Mouse (Mus musculus): ENCODE measurements around the gene Scap. TPM values are rescaled to one million over a fixed set of nuclear protein-coding genes. Genes with fewer than 3 reads are reported as not detected.
"Not testable (repeated sequence)": the region's sequence is repeated elsewhere in the genome, so short reads cannot be mapped to it uniquely, and the experiment has no call there.

Gene Scap
- total RNA-seq, 2 experiments from 2014 or later: 97.0 to 107 TPM

GRCm38 (mm10) chr9:110314706-110315105, 18.4 kb upstream of the Scap start:
- intact Hi-C loops (cut with DNase I): no loop called here
- H3K27ac ChIP-seq: no peak overlapping the region
- H3K4me3 ChIP-seq: no peak overlapping the region
- TF ChIP-seq CTCF (IDR thresholded peaks at IDR 0.05): no peak
- no peak for DNase-seq (ENCODE audit: extremely low spot score in 1 of 2, low spot score in 2 of 2)

- DNase-seq (ENCODE audit: extremely low spot score in 1 of 2, low spot score in 2 of 2): no peak
- intact Hi-C loops (cut with DNase I): no loop called here
- Histone ChIP-seq H3K27ac (no peak overlapping the region), H3K4me3 (no peak overlapping the region)
- no peak for TF ChIP-seq CTCF (IDR thresholded peaks at IDR 0.05)
Measured at GRCm38 (mm10) chr9:110315410-110315809, 17.7 kb upstream of the Scap start.

GRCm38 (mm10) chr9:110315904-110316303, 17.2 kb upstream of the Scap start:
- intact Hi-C loops (cut with DNase I): no loop called here
- Histone ChIP-seq H3K27ac (no peak overlapping the region), H3K4me3 (no peak overlapping the region)
- no peak for DNase-seq (ENCODE audit: extremely low spot score in 1 of 2, low spot score in 2 of 2)
- no peak for TF ChIP-seq CTCF (IDR thresholded peaks at IDR 0.05)

GRCm38 (mm10) chr9:110316503-110316902, 16.6 kb upstream of the Scap start:
- DNase-seq (ENCODE audit: extremely low spot score in 1 of 2, low spot score in 2 of 2): no peak
- Histone ChIP-seq H3K27ac (no peak overlapping the region), H3K4me3 (no peak overlapping the region)
- no peak for TF ChIP-seq CTCF (IDR thresholded peaks at IDR 0.05)
- intact Hi-C loops (cut with DNase I): no loop called here

DNA sequence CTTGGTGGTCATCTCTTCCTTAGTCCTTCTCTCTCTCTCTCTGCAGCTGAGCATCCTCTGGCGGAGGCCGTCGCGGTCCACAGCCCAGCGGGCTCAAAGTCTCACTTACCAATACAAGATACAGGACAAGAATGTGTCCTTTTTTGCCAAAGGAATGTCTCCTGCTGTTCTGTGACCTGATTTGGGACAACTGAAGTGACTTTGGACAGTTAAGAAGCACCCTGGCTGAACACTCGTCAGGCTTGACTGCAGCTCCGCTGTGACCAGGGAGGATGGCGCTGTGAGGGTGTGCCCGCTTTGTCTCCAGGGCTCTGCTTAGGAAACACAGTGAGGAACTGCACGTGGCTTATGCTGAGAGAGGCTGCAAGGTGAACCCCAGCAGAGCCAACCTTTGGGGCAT, 12.3 kb upstream of the Scap start:
- DNase-seq (ENCODE audit: extremely low spot score in 1 of 2, low spot score in 2 of 2): no peak
- intact Hi-C loops (cut with DNase I): no loop called here
- H3K4me3 ChIP-seq: no peak overlapping the region
- no peak for TF ChIP-seq CTCF (IDR thresholded peaks at IDR 0.05)
- H3K27ac ChIP-seq: no peak overlapping the region

- H3K4me3 ChIP-seq: no peak overlapping the region
- DNase-seq (ENCODE audit: extremely low spot score in 1 of 2, low spot score in 2 of 2): no peak
- no peak overlapping the region for H3K27ac ChIP-seq
- intact Hi-C loops (cut with DNase I): no loop called here
- no peak for TF ChIP-seq CTCF (IDR thresholded peaks at IDR 0.05)
Measured at GRCm38 (mm10) chr9:110322972-110323371, 10.1 kb upstream of the Scap start.

GRCm38 (mm10) chr9:110324181-110324580, 8.9 kb upstream of the Scap start:
- DNase-seq (ENCODE audit: extremely low spot score in 1 of 2, low spot score in 2 of 2): no peak
- Histone ChIP-seq H3K27ac (no peak overlapping the region), H3K4me3 (no peak overlapping the region)
- intact Hi-C loops (cut with DNase I): no loop called here
- no peak for TF ChIP-seq CTCF (IDR thresholded peaks at IDR 0.05)

- H3K4me3 ChIP-seq: no peak overlapping the region
- no peak for DNase-seq (ENCODE audit: extremely low spot score in 1 of 2, low spot score in 2 of 2)
- intact Hi-C loops (cut with DNase I): no loop called here
- no peak for TF ChIP-seq CTCF (IDR thresholded peaks at IDR 0.05)
- H3K27ac ChIP-seq: no peak overlapping the region
Measured at GRCm38 (mm10) chr9:110328178-110328577, 4.9 kb upstream of the Scap start.

DNA sequence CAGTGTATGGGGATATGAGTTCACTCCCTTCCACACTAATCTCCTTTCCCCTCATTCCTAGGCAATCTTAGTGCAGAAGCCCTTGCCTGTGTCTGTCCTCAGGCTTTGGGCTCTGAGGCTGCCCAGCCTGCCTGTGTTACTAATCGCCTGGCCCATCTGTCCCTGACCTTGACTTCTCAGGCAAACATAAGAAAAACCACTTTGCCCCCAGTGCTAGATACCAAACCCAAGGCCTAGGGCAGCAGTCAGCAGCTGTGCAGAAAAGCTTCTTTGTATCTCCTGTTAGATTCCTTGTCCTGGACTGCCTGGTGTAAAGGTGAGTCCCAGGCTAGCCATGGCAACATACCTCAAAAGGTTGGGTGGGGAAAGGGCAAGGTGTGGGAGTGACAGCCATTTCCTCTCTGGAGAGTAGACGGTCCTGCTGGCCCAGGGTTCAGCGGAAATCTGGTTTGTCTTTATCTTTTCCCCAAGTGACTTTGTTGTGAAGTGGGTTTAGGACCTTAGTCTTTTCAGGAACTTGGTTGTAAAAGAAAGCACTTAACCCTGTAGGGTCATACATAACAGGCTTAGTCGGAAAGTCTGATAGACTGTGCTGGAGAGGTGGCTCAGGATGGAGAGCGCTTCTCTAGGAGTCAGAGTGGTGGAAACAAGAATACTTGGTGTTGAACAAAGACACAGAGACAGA, 4.0 kb upstream of the Scap start:
- no peak for TF ChIP-seq CTCF (IDR thresholded peaks at IDR 0.05)
- intact Hi-C loops (cut with DNase I): no loop called here
- DNase-seq (ENCODE audit: extremely low spot score in 1 of 2, low spot score in 2 of 2): no peak
- Histone ChIP-seq H3K27ac (no peak overlapping the region), H3K4me3 (no peak overlapping the region)

DNA sequence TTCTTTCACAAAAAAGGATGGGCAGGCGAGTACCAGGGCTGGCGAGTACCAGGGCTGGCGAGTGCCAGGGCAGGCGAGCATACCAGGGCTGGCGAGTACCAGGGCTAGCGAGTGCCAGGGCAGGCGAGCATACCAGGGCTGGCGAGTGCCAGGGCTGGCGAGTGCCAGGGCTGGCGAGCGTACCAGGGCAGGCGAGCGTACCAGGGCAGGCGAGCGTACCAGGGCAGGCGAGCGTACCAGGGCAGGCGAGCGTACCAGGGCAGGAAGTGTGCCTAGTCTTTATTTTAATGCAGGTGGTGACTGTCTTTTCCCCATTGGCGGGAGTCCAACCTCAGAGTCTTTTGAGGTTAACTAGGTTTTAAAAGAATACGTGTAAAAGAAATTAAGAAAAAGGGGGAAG, 3.4 kb upstream of the Scap start:
- intact Hi-C loops (cut with DNase I): loop anchor here (5.0 kb wide), 1 partner anchor 48 kb away; no protein-coding TSS in a partner anchor
- no peak overlapping the region for H3K27ac ChIP-seq
- no peak for TF ChIP-seq CTCF (IDR thresholded peaks at IDR 0.05)

GRCm38 (mm10) chr9:110330341-110330740, 2.7 kb upstream of the Scap start:
- no peak overlapping the region for H3K27ac ChIP-seq

More for the DNA sequence above, 3.4 kb upstream of the Scap start:
- H3K4me3 ChIP-seq: no peak overlapping the region
- DNase-seq (ENCODE audit: extremely low spot score in 1 of 2, low spot score in 2 of 2): no peak

GRCm38 (mm10) chr9:110330913-110331312, 2.2 kb upstream of the Scap start:
- intact Hi-C loops (cut with DNase I): loop anchor here (5.0 kb wide), 1 partner anchor 46 kb away; no protein-coding TSS in a partner anchor
- not testable (repeated sequence) for DNase-seq (ENCODE audit: extremely low spot score in 1 of 2, low spot score in 2 of 2); H3K27ac ChIP-seq; H3K4me3 ChIP-seq

More at GRCm38 (mm10) chr9:110330341-110330740, 2.7 kb upstream of the Scap start:
- intact Hi-C loops (cut with DNase I): loop anchor here (5.0 kb wide), 1 partner anchor 47 kb away; no protein-coding TSS in a partner anchor
- no peak for TF ChIP-seq CTCF (IDR thresholded peaks at IDR 0.05)
- H3K4me3 ChIP-seq: no peak overlapping the region
- DNase-seq (ENCODE audit: extremely low spot score in 1 of 2, low spot score in 2 of 2): no peak

GRCm38 (mm10) chr9:110333896-110334259, 790 bp downstream of the Scap start:
- DNase-seq (ENCODE audit: extremely low spot score in 1 of 2, low spot score in 2 of 2): no peak
- peak overlapping the region; percentile 76 for H3K4me3 ChIP-seq
- peak overlapping the region; percentile 32; the same call in 1 of the 2 replicates for H3K27ac ChIP-seq
- intact Hi-C loops (cut with DNase I): loop anchor here (2.0 to 5.0 kb wide), 2 partner anchors 43 to 75 kb away; partner anchors contain the start of gene Ptpn23
- TF ChIP-seq CTCF (IDR thresholded peaks at IDR 0.05): no peak

Data from left cerebral cortex, adult 2 months (tissue).